Mouse (Mus musculus): Measurements from ENCODE around the gene Gjc3. TPM values are rescaled to one million over a fixed set of nuclear protein-coding genes. Genes with fewer than 3 reads are reported as not detected.
A peak's percentile ranks its signal among the peaks of the same experiment; 100 is the strongest.
"Not testable (repeated sequence)": the region's sequence is repeated elsewhere in the genome, so short reads cannot be mapped to it uniquely, and the experiment has no call there.

Gene Gjc3
- polyA plus RNA-seq, 1 experiment from 2014 or later: 0.22 TPM

DNA sequence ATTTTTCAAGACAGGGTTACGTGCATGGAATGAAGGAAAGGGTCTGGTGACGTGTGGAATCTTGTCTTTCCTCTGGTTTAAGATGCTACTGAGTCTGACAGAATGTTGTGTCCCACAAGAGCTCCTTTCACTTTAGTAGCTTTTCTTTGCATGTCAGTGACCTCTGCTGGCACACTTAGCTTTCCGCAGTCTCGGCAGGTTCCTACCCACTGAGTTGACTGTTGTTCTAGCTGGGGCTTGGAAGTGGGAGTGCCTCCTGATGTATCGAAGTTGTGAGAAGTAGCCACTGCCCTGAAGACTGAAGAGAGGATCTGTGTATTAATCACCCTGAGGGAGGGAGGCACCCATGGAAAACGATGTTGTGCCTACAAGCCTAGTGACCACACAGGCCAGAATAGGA, 11.7 kb downstream of the Gjc3 start:
- 32% methylated on average over 6 of the region's 6 CpGs for WGBS (ENCODE audit: insufficient replicate concordance)
- no peak for ATAC-seq

DNA sequence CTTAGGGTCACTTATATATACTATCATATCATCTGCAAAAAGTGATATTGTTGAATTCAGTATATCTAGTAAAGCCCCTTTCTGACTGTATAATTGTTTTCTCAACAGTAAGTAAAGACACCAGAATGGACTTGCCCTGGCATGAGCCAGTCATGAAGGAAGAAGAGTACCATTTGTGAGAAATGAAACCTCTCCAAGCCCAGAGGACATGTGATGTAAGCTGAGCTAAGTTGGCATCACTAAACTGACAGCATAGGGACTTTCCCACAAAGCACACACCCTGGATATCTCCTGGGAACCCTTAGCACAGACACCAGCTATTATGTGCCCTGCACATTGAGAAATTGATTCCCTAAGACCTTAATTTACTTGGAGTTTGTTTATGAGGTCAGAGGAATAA, 15.6 kb downstream of the Gjc3 start:
- no peaks in the 10 kb centered on the region for H3K4me1 ChIP-seq (ENCODE audit: insufficient read depth)
- no peak overlapping the region for H3K9ac ChIP-seq (replicated peaks)
- no peaks in the 10 kb centered on the region for H3K9me3 ChIP-seq (ENCODE audit: low read length)
- ATAC-seq: no peak
- H3K27me3 ChIP-seq (ENCODE audit: insufficient read depth, low read length): no peaks in the 10 kb centered on the region
- no peaks in the 10 kb centered on the region for H3K36me3 ChIP-seq (replicated peaks; ENCODE audit: insufficient read depth, low read length)
- TF ChIP-seq EP300 (IDR thresholded peaks at IDR 0.05; ENCODE audit: low read depth): no peak
- no peak for TF ChIP-seq CTCF (IDR thresholded peaks at IDR 0.05; ENCODE audit: low read depth)
- DNase-seq: no peak
- no peak overlapping the region for H3K4me3 ChIP-seq (ENCODE audit: low read depth, low read length)
- H3K4me2 ChIP-seq (ENCODE audit: low read depth, low read length): no peak overlapping the region
- H3K27ac ChIP-seq (ENCODE audit: low read depth): no peak overlapping the region

More for the DNA sequence above, 11.7 kb downstream of the Gjc3 start:
- Histone ChIP-seq H3K36me3 (replicated peaks; ENCODE audit: insufficient read depth, low read length) (no peaks in the 10 kb centered on the region), H3K4me3 (ENCODE audit: low read depth, low read length) (no peak overlapping the region), H3K27ac (ENCODE audit: low read depth) (no peak overlapping the region), H3K9me3 (ENCODE audit: low read length) (no peaks in the 10 kb centered on the region), H3K4me2 (ENCODE audit: low read depth, low read length) (no peak overlapping the region), H3K4me1 (ENCODE audit: insufficient read depth) (no peaks in the 10 kb centered on the region), H3K9ac (replicated peaks) (no peak overlapping the region), H3K27me3 (ENCODE audit: insufficient read depth, low read length) (no peaks in the 10 kb centered on the region)
- DNase-seq: peak; percentile 25
- TF ChIP-seq CTCF (IDR thresholded peaks at IDR 0.05; ENCODE audit: low read depth) (peak; percentile 53), EP300 (IDR thresholded peaks at IDR 0.05; ENCODE audit: low read depth) (no peak)

DNA sequence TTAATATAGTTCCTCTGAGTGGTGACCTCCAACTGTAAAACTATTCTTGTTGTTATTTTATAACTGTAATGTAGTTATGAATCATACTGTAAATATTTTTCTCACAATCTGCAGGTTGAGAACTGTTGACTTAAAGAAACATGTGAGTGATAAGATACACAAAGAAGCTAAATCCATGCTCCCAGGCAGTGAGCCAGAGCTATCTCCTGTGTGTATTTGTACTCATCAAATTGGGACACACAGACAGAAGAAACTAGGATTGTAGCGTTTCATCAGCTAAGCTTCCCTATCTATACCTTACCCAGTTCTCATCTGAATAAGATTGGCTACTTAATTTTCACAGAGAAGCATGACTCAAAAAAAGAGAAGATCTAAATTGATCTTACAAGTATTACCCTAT, 19.8 kb downstream of the Gjc3 start:
- Histone ChIP-seq H3K9me3 (ENCODE audit: low read length) (no peaks in the 10 kb centered on the region), H3K27ac (ENCODE audit: low read depth) (no peak overlapping the region), H3K27me3 (ENCODE audit: insufficient read depth, low read length) (no peaks in the 10 kb centered on the region), H3K4me2 (ENCODE audit: low read depth, low read length) (no peak overlapping the region), H3K4me3 (ENCODE audit: low read depth, low read length) (no peak overlapping the region), H3K36me3 (replicated peaks; ENCODE audit: insufficient read depth, low read length) (no peaks in the 10 kb centered on the region), H3K9ac (replicated peaks) (no peak overlapping the region), H3K4me1 (ENCODE audit: insufficient read depth) (no peaks in the 10 kb centered on the region)
- no peak for TF ChIP-seq EP300 (IDR thresholded peaks at IDR 0.05; ENCODE audit: low read depth)
- TF ChIP-seq CTCF (IDR thresholded peaks at IDR 0.05; ENCODE audit: low read depth): no peak
- WGBS (ENCODE audit: insufficient replicate concordance): 54% methylated on average over 1 of the region's 1 CpGs
- peak; percentile 58 for ATAC-seq
- peak; percentile 53 for DNase-seq

DNA sequence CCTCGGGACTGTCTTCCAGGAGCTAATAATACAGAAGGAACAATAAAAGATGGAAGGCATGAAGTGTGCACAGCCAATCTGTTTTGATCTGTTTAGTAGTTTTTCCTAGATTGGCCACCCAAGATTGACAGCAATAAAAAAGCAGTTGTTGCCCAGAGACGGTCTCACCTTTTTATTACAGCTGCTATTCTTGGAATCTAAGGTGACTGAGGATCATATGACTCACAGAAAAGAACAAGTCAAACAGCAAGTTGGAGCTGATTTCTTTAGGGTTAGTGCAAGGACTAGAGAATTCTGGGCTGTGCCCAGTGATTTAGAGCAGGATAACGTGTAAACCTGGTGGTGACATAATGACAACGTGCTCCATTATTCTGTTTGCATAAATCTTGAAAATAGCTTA, 21.9 kb downstream of the Gjc3 start:
- ATAC-seq: no peak
- Histone ChIP-seq H3K27ac (ENCODE audit: low read depth) (no peak overlapping the region), H3K9me3 (ENCODE audit: low read length) (no peaks in the 10 kb centered on the region), H3K4me1 (ENCODE audit: insufficient read depth) (no peaks in the 10 kb centered on the region), H3K4me3 (ENCODE audit: low read depth, low read length) (no peak overlapping the region), H3K27me3 (ENCODE audit: insufficient read depth, low read length) (no peaks in the 10 kb centered on the region), H3K4me2 (ENCODE audit: low read depth, low read length) (no peak overlapping the region), H3K36me3 (replicated peaks; ENCODE audit: insufficient read depth, low read length) (no peaks in the 10 kb centered on the region), H3K9ac (replicated peaks) (no peak overlapping the region)
- 74% methylated on average over 4 of the region's 4 CpGs for WGBS (ENCODE audit: insufficient replicate concordance)
- TF ChIP-seq CTCF (IDR thresholded peaks at IDR 0.05; ENCODE audit: low read depth) (no peak), EP300 (IDR thresholded peaks at IDR 0.05; ENCODE audit: low read depth) (no peak)
- no peak for DNase-seq

DNA sequence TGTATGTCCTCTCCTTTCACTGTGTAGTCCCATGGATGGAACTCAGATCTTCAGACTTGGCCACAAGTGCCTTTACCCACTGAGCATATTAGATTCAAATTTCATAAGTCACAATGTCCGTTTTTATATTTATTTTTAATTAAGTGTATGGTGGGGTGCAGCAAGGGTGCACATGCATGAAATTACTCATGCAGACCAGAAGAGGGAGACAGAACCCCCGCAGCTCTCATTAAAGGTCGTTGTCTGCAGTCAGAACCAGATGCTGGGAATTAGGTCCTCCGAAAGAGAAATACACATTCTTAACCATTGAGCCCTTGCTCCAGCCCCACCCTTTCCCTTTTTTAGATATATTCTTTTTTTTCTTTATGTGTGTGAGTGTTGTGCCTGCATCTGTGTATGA, 25.7 kb downstream of the Gjc3 start:
- H3K9ac ChIP-seq (replicated peaks): no peak overlapping the region
- no peaks in the 10 kb centered on the region for H3K27me3 ChIP-seq (ENCODE audit: insufficient read depth, low read length)
- no peaks in the 10 kb centered on the region for H3K9me3 ChIP-seq (ENCODE audit: low read length)
- no peaks in the 10 kb centered on the region for H3K36me3 ChIP-seq (replicated peaks; ENCODE audit: insufficient read depth, low read length)
- no peaks in the 10 kb centered on the region for H3K4me1 ChIP-seq (ENCODE audit: insufficient read depth)
- no peak overlapping the region for H3K4me2 ChIP-seq (ENCODE audit: low read depth, low read length)
- no peak overlapping the region for H3K27ac ChIP-seq (ENCODE audit: low read depth)
- DNase-seq: no peak
- TF ChIP-seq EP300 (IDR thresholded peaks at IDR 0.05; ENCODE audit: low read depth) (no peak), CTCF (IDR thresholded peaks at IDR 0.05; ENCODE audit: low read depth) (peak; percentile 35; the same call in 1 of the 2 replicates)
- no peak for ATAC-seq
- H3K4me3 ChIP-seq (ENCODE audit: low read depth, low read length): no peak overlapping the region
- 53% methylated on average over 4 of the region's 4 CpGs for WGBS (ENCODE audit: insufficient replicate concordance)

DNA sequence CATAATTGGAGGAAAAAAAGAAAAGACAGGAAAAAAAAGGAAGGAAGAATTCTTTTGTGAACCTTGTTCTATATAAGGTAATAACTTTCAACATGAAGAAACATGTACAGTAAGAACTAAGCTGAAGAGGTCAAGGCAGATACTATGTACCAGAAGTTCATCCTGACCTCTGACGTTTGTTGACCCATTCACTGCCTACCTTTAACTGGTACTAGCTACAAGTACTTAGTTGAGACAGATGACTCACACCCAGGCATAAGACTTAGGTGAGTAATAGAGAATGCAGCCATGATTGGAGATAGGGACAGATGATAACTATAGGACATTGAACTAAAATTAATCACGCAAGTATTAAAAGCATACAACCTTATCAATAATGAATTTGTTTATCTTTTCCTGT, 26.4 kb downstream of the Gjc3 start:
- no peaks in the 10 kb centered on the region for H3K9me3 ChIP-seq (ENCODE audit: low read length)
- TF ChIP-seq EP300 (IDR thresholded peaks at IDR 0.05; ENCODE audit: low read depth): no peak
- no peak for TF ChIP-seq CTCF (IDR thresholded peaks at IDR 0.05; ENCODE audit: low read depth)
- H3K9ac ChIP-seq (replicated peaks): no peak overlapping the region
- H3K4me3 ChIP-seq (ENCODE audit: low read depth, low read length): no peak overlapping the region
- WGBS (ENCODE audit: insufficient replicate concordance): 81% methylated on average over 2 of the region's 2 CpGs
- no peak overlapping the region for H3K4me2 ChIP-seq (ENCODE audit: low read depth, low read length)
- H3K4me1 ChIP-seq (ENCODE audit: insufficient read depth): no peaks in the 10 kb centered on the region
- DNase-seq (no peak), ATAC-seq (no peak)
- H3K27ac ChIP-seq (ENCODE audit: low read depth): no peak overlapping the region
- no peaks in the 10 kb centered on the region for H3K27me3 ChIP-seq (ENCODE audit: insufficient read depth, low read length)
- H3K36me3 ChIP-seq (replicated peaks; ENCODE audit: insufficient read depth, low read length): no peaks in the 10 kb centered on the region

DNA sequence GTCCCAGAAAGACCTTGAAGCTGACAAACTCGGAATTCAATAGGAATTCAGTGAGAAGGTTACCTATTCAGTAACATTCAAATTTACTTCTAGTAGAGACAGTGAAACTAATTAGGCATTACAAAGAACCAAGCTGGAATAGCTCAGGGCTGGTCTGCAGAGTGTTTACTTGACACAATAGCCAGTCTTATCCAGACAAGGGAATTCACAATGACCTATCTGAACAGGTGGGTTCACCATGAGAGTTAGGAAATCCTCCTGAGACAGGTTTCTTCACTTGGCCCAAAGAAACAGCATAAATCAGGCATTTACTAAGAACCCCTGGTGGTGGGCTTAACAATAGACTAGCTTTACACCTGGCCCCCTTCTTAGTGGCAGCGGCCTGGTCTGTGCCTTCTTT, 29.0 kb downstream of the Gjc3 start:
- 68% methylated on average over 2 of the region's 2 CpGs for WGBS (ENCODE audit: insufficient replicate concordance)

More for the DNA sequence above, 29.0 kb downstream of the Gjc3 start:
- H3K27ac ChIP-seq (ENCODE audit: low read depth); H3K4me2 ChIP-seq (ENCODE audit: low read depth, low read length); H3K9me3 ChIP-seq (ENCODE audit: low read length); H3K4me1 ChIP-seq (ENCODE audit: insufficient read depth); H3K9ac ChIP-seq (replicated peaks); H3K27me3 ChIP-seq (ENCODE audit: insufficient read depth, low read length); DNase-seq; H3K4me3 ChIP-seq (ENCODE audit: low read depth, low read length); H3K36me3 ChIP-seq (replicated peaks; ENCODE audit: insufficient read depth, low read length); ATAC-seq: not testable (repeated sequence)
